Mouse (Mus musculus): ENCODE data around the gene Btbd2.

- no peak for TF ChIP-seq USF2 (IDR thresholded peaks at IDR 0.05; ENCODE audit: borderline replicate concordance in 1 of 2, insufficient read depth in 1 of 2, low read depth in 1 of 2, low read length in 2 of 2)
- no peak for TF ChIP-seq ZMIZ1 (IDR thresholded peaks at IDR 0.05; ENCODE audit: low read depth, low read length)
- TF ChIP-seq RAD21 (IDR thresholded peaks at IDR 0.05; ENCODE audit: low read depth, low read length): no peak
- TF ChIP-seq HCFC1 (IDR thresholded peaks at IDR 0.05; ENCODE audit: low read depth, low read length): no peak
- no peak for TF ChIP-seq CTCF (IDR thresholded peaks at IDR 0.05 in 2 of 3, conservative IDR thresholded peaks at IDR 0.05 in 1 of 3; ENCODE audit: control insufficient read depth in 1 of 3, insufficient read depth in 1 of 3, low read depth in 2 of 3, low read length in 3 of 3, poor library complexity in 1 of 3, severe bottlenecking in 1 of 3)
- no peak for TF ChIP-seq GABPA (IDR thresholded peaks at IDR 0.05; ENCODE audit: low read depth, low read length)
- TF ChIP-seq NRF1 (IDR thresholded peaks at IDR 0.05; ENCODE audit: insufficient read depth, low read depth, low read length, poor library complexity, severe bottlenecking): no peak
Measured at GRCm38 (mm10) chr10:80611905-80612304, 45.0 kb downstream of the Btbd2 start.
